Mouse (Mus musculus) forebrain, embryonic 13.5 days (tissue): Measurements from ENCODE around the gene Fgd3. TPM values are rescaled to one million over a fixed set of nuclear protein-coding genes. Genes with fewer than 3 reads are reported as not detected.
A peak's percentile ranks its signal among the peaks of the same experiment; 100 is the strongest.

Experiments
- ATAC-seq: fragments of 200-750 bp; cut with Nextera tagmentation; 2 replicates; pipeline ENCODE4 v1.8.0; 2017
- H3K27ac ChIP-seq: fragments of 300-500 bp; sonication (generic); 2 replicates; pipeline ENCODE4 v1.5.1; 2015; ENCODE audit warnings: inconsistent platforms, mild to moderate bottlenecking, moderate library complexity
- H3K27me3 ChIP-seq: fragments of 300-500 bp; sonication (generic); 2 replicates; pipeline ENCODE4 v1.6.1; 2015; ENCODE audit warnings: mild to moderate bottlenecking, inconsistent platforms
- H3K36me3 ChIP-seq: fragments of 300-500 bp; sonication (generic); 2 replicates; pipeline ENCODE4 v1.6.1; 2015; ENCODE audit warnings: mild to moderate bottlenecking, inconsistent platforms; ENCODE audit not compliant: poor library complexity, severe bottlenecking
- H3K4me1 ChIP-seq: fragments of 300-500 bp; sonication (generic); 2 replicates; pipeline ENCODE4 v1.6.1; 2015; ENCODE audit warnings: inconsistent platforms
- H3K4me2 ChIP-seq: fragments of 300-500 bp; sonication (generic); 2 replicates; pipeline ENCODE4 v1.6.1; 2015; ENCODE audit warnings: inconsistent platforms, mild to moderate bottlenecking, moderate library complexity
- H3K4me3 ChIP-seq: fragments of 300-500 bp; sonication (generic); 2 replicates; pipeline ENCODE4 v1.5.1; 2015; ENCODE audit warnings: mild to moderate bottlenecking, inconsistent platforms
- H3K9ac ChIP-seq: fragments of 300-500 bp; sonication (generic); 2 replicates; pipeline ENCODE4 v1.6.1; 2015; ENCODE audit warnings: mild to moderate bottlenecking, inconsistent platforms
- H3K9me3 ChIP-seq: fragments of 300-500 bp; sonication (generic); replicated peaks from 2 replicates; pipeline ENCODE4 v1.6.1; 2016; ENCODE audit warnings: inconsistent platforms
- WGBS: fragments of 180-500 bp; shearing (Covaris S2); methylation state at CpG from one replicate; pipeline ENCODE4 v1.1.7; 2015; 5-methylcytosine and 5-hydroxymethylcytosine counted together
- polyA plus RNA-seq: library from polyadenylated mRNA; unstranded; fragments of >200 nt; fragmentation: Nextera tagmentation; extraction: Ambion mirVana; gene quantifications from 2 replicates; pipeline ENCODE4 v1.2.1, GENCODE M21; 2015

The Fgd3 gene
- 3.0 and 3.3 TPM in 2 replicates for polyA plus RNA-seq

GRCm38 (mm10) chr13:49320040-49320439 lies at the start of gene Fgd3:
Gene Fgd3, minus strand, starts transcription at chr13:49320311.
- under 1% methylated on average over 10 of the region's 10 CpGs for WGBS
- peak; percentile 94 for ATAC-seq

GRCm38 (mm10) chr13:49369404-49369803 lies 49.3 kb upstream of the Fgd3 start:
- H3K9me3 ChIP-seq, result no peaks in the 10 kb centered on the region
- 95% methylated on average over 10 of the region's 10 CpGs for WGBS
- H3K4me3 ChIP-seq, result no peak overlapping the region
- peaks cover 38% of the 10 kb centered on the region for H3K36me3 ChIP-seq
- no peak overlapping the region for H3K4me2 ChIP-seq
- no peak overlapping the region for H3K27ac ChIP-seq
- no peak overlapping the region for H3K9ac ChIP-seq
- ATAC-seq, result no peak
- peaks cover 11% of the 10 kb centered on the region; the same call in 1 of the 2 replicates for H3K4me1 ChIP-seq
- H3K27me3 ChIP-seq, result no peaks in the 10 kb centered on the region

More at GRCm38 (mm10) chr13:49320040-49320439, at the start of gene Fgd3:
- Histone ChIP-seq H3K9me3 (no peaks in the 10 kb centered on the region), H3K27me3 (0 out of 2 replicates have a peak, but pooled peaks cover 6% of the 10 kb centered on the region), H3K4me2 (peak within 1 kb of the TSS; percentile 64), H3K36me3 (no peaks in the 10 kb centered on the region), H3K4me3 (peak within 1 kb of the TSS; percentile 41), H3K9ac (peak within 1 kb of the TSS; percentile 62), H3K4me1 (peaks cover 53% of the 10 kb centered on the region), H3K27ac (peak within 1 kb of the TSS; percentile 77)

- Histone ChIP-seq H3K36me3 (peaks cover 37% of the 10 kb centered on the region), H3K9ac (no peak overlapping the region), H3K4me3 (no peak overlapping the region), H3K4me2 (no peak overlapping the region), H3K27ac (no peak overlapping the region), H3K27me3 (no peaks in the 10 kb centered on the region), H3K9me3 (no peaks in the 10 kb centered on the region), H3K4me1 (peaks cover 14% of the 10 kb centered on the region)
- 76% methylated on average over 4 of the region's 4 CpGs for WGBS
- ATAC-seq, result no peak
Observed at GRCm38 (mm10) chr13:49367657-49368440, 47.7 kb upstream of the Fgd3 start.

DNA sequence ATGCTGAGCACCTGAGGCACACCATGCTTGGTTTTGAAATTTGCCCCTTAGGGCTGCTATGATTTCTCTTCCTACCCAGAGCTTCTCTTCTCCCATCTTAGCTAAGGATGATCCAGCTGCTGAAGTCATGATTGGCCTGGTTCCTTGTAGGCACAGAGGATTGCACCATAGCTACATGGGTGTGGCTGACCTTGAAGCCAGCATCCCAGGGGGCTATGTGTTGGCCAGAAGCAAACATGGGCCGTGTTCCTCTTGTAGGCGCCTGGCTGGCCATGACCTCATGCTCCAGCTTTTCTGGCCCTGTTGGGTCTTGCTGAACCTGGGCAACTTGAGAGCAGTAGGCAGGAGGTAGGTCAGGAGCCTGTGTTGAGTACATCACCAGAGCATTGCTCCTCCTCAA lies 44.6 kb upstream of the Fgd3 start:
- H3K4me1 ChIP-seq, result peaks cover 25% of the 10 kb centered on the region
- H3K27me3 ChIP-seq, result no peaks in the 10 kb centered on the region
- H3K36me3 ChIP-seq, result peaks cover 6% of the 10 kb centered on the region
- H3K9ac ChIP-seq, result no peak overlapping the region
- no peak overlapping the region for H3K27ac ChIP-seq
- H3K4me3 ChIP-seq, result no peak overlapping the region
- ATAC-seq, result no peak
- H3K9me3 ChIP-seq, result no peaks in the 10 kb centered on the region
- WGBS, result 91% methylated on average over 2 of the region's 2 CpGs
- no peak overlapping the region for H3K4me2 ChIP-seq

DNA sequence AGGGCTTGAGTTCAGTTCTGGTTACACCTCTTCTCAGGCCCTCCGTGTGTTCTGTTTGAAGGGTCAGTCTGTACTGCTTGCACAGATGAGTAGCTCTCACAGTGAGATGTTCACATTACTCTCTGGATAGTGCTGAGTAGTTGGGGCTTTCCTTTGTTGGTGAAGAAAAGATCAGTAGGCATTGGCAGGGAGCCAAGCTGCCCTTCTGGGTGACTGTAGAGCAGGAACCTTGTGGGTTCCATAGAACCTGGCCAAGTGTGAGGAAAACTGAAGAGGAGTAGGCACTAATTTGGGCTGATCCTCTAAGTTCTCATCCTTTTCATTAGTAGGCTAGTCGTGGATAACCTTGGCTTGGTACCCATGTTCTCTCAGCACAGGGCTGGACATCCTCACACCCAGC lies 42.7 kb upstream of the Fgd3 start:
- no peak for ATAC-seq
- Histone ChIP-seq H3K9me3 (no peaks in the 10 kb centered on the region), H3K27ac (peak overlapping the region; percentile 27; the same call in 1 of the 2 replicates), H3K27me3 (no peaks in the 10 kb centered on the region), H3K4me2 (no peak overlapping the region), H3K4me3 (no peak overlapping the region), H3K36me3 (peaks cover 4% of the 10 kb centered on the region; the same call in 1 of the 2 replicates), H3K4me1 (peaks cover 25% of the 10 kb centered on the region), H3K9ac (no peak overlapping the region)
- 79% methylated on average over 2 of the region's 2 CpGs for WGBS

DNA sequence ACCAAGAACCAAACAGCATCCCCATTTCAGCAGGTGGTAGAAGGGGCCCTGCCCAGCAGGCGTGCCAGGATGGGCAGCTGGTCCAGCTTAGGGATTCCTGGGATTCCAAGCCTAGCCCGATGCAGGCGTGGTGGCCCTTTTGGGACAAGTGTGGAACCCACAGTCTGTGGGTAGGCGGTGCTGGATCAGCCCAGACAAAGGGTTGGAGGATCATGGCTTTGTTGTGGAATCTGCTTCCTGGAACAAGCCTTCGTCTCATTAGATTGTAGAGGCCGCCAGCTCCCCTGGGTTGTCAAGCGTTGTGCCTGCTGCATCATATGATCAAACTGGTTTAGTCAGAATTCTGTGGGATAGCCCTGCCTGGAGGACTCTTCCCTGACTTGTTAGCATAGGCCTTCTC lies 42.3 kb upstream of the Fgd3 start:
- no peak overlapping the region for H3K9ac ChIP-seq
- WGBS, result 66% methylated on average over 7 of the region's 7 CpGs
- no peaks in the 10 kb centered on the region for H3K9me3 ChIP-seq
- peaks cover 8% of the 10 kb centered on the region for H3K36me3 ChIP-seq
- peak overlapping the region; percentile 27; the same call in 1 of the 2 replicates for H3K27ac ChIP-seq
- no peak for ATAC-seq
- H3K4me3 ChIP-seq, result no peak overlapping the region
- no peaks in the 10 kb centered on the region for H3K27me3 ChIP-seq
- H3K4me1 ChIP-seq, result peaks cover 25% of the 10 kb centered on the region
- H3K4me2 ChIP-seq, result no peak overlapping the region

- no peak for ATAC-seq
- H3K4me3 ChIP-seq, result no peak overlapping the region
- H3K27ac ChIP-seq, result no peak overlapping the region
- H3K9ac ChIP-seq, result no peak overlapping the region
- H3K4me2 ChIP-seq, result no peak overlapping the region
- no peaks in the 10 kb centered on the region for H3K27me3 ChIP-seq
- H3K36me3 ChIP-seq, result peaks cover 22% of the 10 kb centered on the region
- H3K4me1 ChIP-seq, result peaks cover 16% of the 10 kb centered on the region
- 35% methylated on average over 3 of the region's 3 CpGs for WGBS
- no peaks in the 10 kb centered on the region for H3K9me3 ChIP-seq
Observed at GRCm38 (mm10) chr13:49360906-49361406, 40.8 kb upstream of the Fgd3 start.

DNA sequence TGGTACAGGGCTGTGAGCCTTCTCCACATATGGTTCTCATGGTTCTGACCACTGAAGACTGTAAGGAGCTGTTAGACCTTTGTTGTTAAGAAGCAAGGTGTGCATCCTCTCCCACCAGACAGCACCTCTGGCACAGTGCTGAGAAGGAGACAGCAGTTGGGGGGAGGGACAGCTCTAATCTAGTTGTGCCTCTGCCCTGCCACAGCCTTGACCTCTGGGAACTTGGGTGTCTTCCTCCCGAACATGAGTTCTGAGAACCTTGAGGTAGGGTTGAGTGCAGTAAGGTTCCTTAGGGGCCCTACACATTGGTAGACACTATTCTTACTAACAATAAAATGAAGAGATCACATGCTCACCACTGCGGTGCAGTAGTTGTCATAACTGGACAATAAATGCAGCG lies 38.1 kb upstream of the Fgd3 start:
- H3K27ac ChIP-seq, result no peak overlapping the region
- H3K27me3 ChIP-seq, result no peaks in the 10 kb centered on the region
- H3K36me3 ChIP-seq, result peaks cover 22% of the 10 kb centered on the region
- no peaks in the 10 kb centered on the region for H3K9me3 ChIP-seq
- 94% methylated on average over 3 of the region's 3 CpGs for WGBS
- H3K4me2 ChIP-seq, result no peak overlapping the region
- ATAC-seq, result no peak
- H3K9ac ChIP-seq, result no peak overlapping the region
- peaks cover 23% of the 10 kb centered on the region for H3K4me1 ChIP-seq
- no peak overlapping the region for H3K4me3 ChIP-seq

- ATAC-seq, result no peak
- Histone ChIP-seq H3K9ac (no peak overlapping the region), H3K4me1 (peaks cover 24% of the 10 kb centered on the region), H3K36me3 (peaks cover 22% of the 10 kb centered on the region), H3K4me2 (no peak overlapping the region), H3K27me3 (no peaks in the 10 kb centered on the region), H3K27ac (no peak overlapping the region), H3K4me3 (no peak overlapping the region), H3K9me3 (no peaks in the 10 kb centered on the region)
- WGBS, result 96% methylated on average over 8 of the region's 8 CpGs
Observed at GRCm38 (mm10) chr13:49357367-49358026, 37.4 kb upstream of the Fgd3 start.

DNA sequence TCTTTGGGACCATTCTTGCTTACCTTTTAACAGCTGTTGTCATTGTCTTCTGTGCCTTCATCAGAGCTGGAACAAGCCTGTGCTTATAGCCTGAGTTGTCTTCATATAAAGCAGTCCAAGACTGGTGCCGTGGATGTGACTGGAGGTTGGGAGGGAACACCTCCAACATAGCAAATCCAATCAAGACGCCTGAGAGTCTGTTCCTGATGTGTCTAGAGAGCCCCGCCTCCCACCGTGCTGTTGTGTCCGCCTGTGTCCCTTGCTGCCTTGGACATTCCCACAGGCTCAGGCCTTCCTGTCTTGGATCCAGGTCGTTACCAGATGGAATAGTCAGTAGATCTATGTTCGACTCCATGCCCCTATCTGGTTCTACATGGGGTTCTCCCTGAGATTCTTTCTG lies 36.0 kb upstream of the Fgd3 start:
- Histone ChIP-seq H3K9me3 (no peaks in the 10 kb centered on the region), H3K4me2 (no peak overlapping the region), H3K9ac (no peak overlapping the region), H3K27ac (no peak overlapping the region), H3K4me1 (peaks cover 21% of the 10 kb centered on the region), H3K4me3 (no peak overlapping the region), H3K36me3 (peaks cover 22% of the 10 kb centered on the region), H3K27me3 (no peaks in the 10 kb centered on the region)
- 86% methylated on average over 7 of the region's 7 CpGs for WGBS
- ATAC-seq, result no peak

DNA sequence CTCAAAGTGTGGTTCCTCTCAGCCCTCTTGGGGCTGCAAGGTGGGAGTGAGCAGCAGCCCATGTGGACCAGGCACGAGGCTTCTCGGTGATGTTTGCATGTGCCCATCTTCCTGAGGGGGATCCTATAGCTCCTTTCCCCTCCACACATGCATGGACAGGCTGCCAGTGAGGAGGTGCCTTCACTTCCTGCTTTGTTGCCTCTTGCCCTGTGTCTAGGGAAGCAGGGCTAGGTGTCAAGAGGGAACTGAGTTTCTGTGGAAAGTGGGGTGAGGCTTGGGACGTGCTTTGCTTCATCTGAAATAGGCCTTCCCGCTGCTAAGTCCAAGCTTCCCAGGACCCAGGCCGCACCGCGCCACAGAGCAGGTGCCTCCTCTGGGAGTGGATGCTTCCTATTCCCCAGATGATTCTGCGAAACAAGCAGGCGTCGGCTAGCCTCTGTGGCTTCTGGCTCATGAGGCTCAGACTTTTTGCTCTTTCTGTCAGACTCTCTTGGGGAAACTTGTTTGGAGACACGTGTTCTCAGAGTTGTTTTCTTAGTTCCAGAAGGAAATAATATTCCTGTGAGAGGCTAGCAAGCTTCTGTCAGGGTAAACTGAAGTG lies 35.5 kb upstream of the Fgd3 start:
- WGBS, result 93% methylated on average over 11 of the region's 11 CpGs
- H3K4me3 ChIP-seq, result no peak overlapping the region
- no peak overlapping the region for H3K27ac ChIP-seq
- no peak overlapping the region for H3K9ac ChIP-seq
- no peaks in the 10 kb centered on the region for H3K27me3 ChIP-seq
- H3K36me3 ChIP-seq, result peaks cover 22% of the 10 kb centered on the region
- H3K4me1 ChIP-seq, result peaks cover 21% of the 10 kb centered on the region
- no peak overlapping the region for H3K4me2 ChIP-seq
- no peak for ATAC-seq
- no peaks in the 10 kb centered on the region for H3K9me3 ChIP-seq

DNA sequence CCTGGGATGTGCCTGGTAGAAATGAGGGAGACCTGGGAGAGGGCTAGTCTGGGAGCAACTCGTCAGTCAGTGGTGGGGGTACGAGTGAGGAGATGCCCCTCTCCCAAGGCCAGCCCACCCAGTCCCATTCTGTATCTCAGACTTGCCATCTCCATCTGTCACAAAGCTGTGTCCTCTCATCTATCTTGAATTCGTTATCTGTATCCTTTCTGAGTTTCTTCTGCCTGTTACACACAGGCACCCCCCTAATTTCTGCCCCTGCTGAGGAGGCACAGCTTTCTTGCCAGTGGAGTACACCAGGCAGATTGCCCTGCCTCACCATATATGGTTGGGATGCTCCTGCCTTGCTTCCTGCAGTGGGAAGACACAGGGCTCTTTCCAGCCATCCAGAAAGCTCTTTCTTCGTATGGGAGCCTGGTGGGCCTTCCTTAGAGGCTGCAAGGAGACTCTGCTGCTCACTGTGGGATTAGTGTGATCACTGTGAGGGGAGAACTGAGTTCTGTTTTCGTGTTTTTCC lies 33.9 kb upstream of the Fgd3 start:
- no peak overlapping the region for H3K4me3 ChIP-seq
- no peaks in the 10 kb centered on the region for H3K27me3 ChIP-seq
- peaks cover 31% of the 10 kb centered on the region for H3K4me1 ChIP-seq
- 72% methylated on average over 5 of the region's 5 CpGs for WGBS
- no peaks in the 10 kb centered on the region for H3K9me3 ChIP-seq
- no peak overlapping the region for H3K4me2 ChIP-seq
- H3K36me3 ChIP-seq, result peaks cover 22% of the 10 kb centered on the region
- peak; percentile 19; the same call in 1 of the 2 replicates for ATAC-seq
- no peak overlapping the region for H3K27ac ChIP-seq
- no peak overlapping the region for H3K9ac ChIP-seq
